Mouse (Mus musculus): ENCODE results near the gene Fxn.

GRCm38 (mm10) chr19:24274281-24274680 lies 6.1 kb downstream of the Fxn start:
- no peak for TF ChIP-seq CTCF (IDR thresholded peaks at IDR 0.05; ENCODE audit: low read depth, low read length)
- no peak for TF ChIP-seq POLR2AphosphoS5 (IDR thresholded peaks at IDR 0.05; ENCODE audit: insufficient replicate concordance, low read depth, low read length)
- no peak for TF ChIP-seq GATA1 (IDR thresholded peaks at IDR 0.05; ENCODE audit: borderline replicate concordance, low read length)
- no peak for TF ChIP-seq TAL1 (conservative IDR thresholded peaks at IDR 0.05; ENCODE audit: low read depth, low read length)
- TF ChIP-seq GATA2 (IDR thresholded peaks at IDR 0.05; ENCODE audit: borderline replicate concordance, low read depth, low read length), result no peak

All from G1E (cell line).